Mouse (Mus musculus): Measurements from ENCODE around the gene Hmgcll1. TPM values are rescaled to one million over a fixed set of nuclear protein-coding genes. Genes with fewer than 3 reads are reported as not detected.

Hmgcll1 gene
- polyA plus RNA-seq, 1 experiment from 2014 or later, result 30.4 TPM

GRCm38 (mm10) chr9:76168355-76168754 is 153.7 kb downstream of the Hmgcll1 start:
- H3K27ac ChIP-seq (replicated peaks; ENCODE audit: low read depth, low read length), result no peak overlapping the region
- no peaks in the 10 kb centered on the region for H3K4me1 ChIP-seq (ENCODE audit: control insufficient read depth, insufficient read depth, low read length)
- H3K4me3 ChIP-seq (replicated peaks; ENCODE audit: low read depth, low read length), result no peak overlapping the region
- H3K27me3 ChIP-seq (ENCODE audit: control insufficient read depth, insufficient read depth, low read length), result no peaks in the 10 kb centered on the region
- H3K9me3 ChIP-seq (ENCODE audit: control insufficient read depth, low read length), result no peaks in the 10 kb centered on the region
- no peaks in the 10 kb centered on the region for H3K36me3 ChIP-seq (ENCODE audit: control insufficient read depth, insufficient read depth, low read length)
- peak; percentile 5 for DNase-seq
- no peak overlapping the region for H3K4me2 ChIP-seq (ENCODE audit: low read length)
- H3K9ac ChIP-seq (replicated peaks; ENCODE audit: low read length), result no peak overlapping the region
- no peak for ATAC-seq (ENCODE audit: low FRiP score, low TSS enrichment)
- 67% methylated on average over 3 of the region's 3 CpGs for WGBS

DNA sequence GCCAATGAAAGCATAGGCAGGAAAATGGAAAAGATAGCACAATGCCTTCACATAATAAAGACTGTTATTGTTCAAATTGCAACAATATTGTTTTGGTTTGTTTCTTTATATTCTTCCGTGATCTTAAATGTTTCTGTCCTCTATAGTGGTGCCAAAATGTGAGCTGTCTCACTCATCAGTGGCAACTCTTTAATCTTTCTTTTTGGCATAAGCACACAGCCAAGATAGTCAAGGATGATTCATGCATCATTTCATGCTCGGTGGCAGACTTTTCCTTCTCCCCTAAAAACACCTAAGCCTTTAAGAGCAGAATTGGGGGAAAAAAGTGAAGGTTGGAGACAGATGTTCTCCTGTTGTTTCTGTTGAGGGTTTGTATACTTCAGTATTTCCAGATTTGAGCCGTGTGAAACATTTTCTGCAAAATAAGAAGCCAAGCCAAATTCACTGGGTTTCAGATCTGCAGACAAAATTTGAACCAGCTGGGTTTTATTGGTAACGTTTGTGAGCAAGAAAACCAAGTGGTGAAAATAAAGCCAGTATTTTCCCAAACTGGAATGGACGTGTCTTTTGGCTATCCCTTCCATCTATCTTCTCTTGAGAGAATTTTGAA is 158.1 kb downstream of the Hmgcll1 start:
- no peaks in the 10 kb centered on the region for H3K4me1 ChIP-seq (ENCODE audit: control insufficient read depth, insufficient read depth, low read length)
- no peaks in the 10 kb centered on the region for H3K27me3 ChIP-seq (ENCODE audit: control insufficient read depth, insufficient read depth, low read length)
- H3K9me3 ChIP-seq (ENCODE audit: control insufficient read depth, low read length), result no peaks in the 10 kb centered on the region
- H3K36me3 ChIP-seq (ENCODE audit: control insufficient read depth, insufficient read depth, low read length), result no peaks in the 10 kb centered on the region
- ATAC-seq (ENCODE audit: low FRiP score, low TSS enrichment) (no peak), DNase-seq (no peak)
- H3K4me3 ChIP-seq (replicated peaks; ENCODE audit: low read depth, low read length), result no peak overlapping the region
- WGBS, result 88% methylated on average over 5 of the region's 5 CpGs
- H3K4me2 ChIP-seq (ENCODE audit: low read length), result no peak overlapping the region
- H3K27ac ChIP-seq (replicated peaks; ENCODE audit: low read depth, low read length), result no peak overlapping the region
- H3K9ac ChIP-seq (replicated peaks; ENCODE audit: low read length), result no peak overlapping the region

DNA sequence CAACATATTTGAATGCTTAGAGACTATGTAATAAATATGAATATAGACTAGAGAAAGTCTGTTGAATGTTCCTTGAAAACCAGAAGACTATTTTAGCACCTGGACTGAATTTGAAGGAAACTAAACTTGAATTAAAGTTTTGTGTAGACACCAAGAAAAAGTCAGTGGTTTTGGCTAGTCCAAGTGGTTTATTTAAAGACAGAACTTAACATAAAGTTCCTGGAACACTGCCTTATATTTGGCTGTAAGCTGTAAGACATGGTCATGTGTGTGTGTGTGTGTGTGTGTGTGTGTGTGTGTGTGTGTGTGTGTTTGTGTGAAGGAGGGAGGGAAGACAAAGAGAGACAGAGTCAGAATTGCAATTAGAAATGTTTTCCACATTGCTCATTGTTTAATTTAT is 164.6 kb downstream of the Hmgcll1 start:
- Histone ChIP-seq H3K9me3 (ENCODE audit: control insufficient read depth, low read length) (no peaks in the 10 kb centered on the region), H3K27me3 (ENCODE audit: control insufficient read depth, insufficient read depth, low read length) (no peaks in the 10 kb centered on the region), H3K27ac (replicated peaks; ENCODE audit: low read depth, low read length) (no peak overlapping the region), H3K9ac (replicated peaks; ENCODE audit: low read length) (no peak overlapping the region), H3K4me2 (ENCODE audit: low read length) (no peak overlapping the region), H3K4me1 (ENCODE audit: control insufficient read depth, insufficient read depth, low read length) (no peaks in the 10 kb centered on the region), H3K4me3 (replicated peaks; ENCODE audit: low read depth, low read length) (no peak overlapping the region), H3K36me3 (ENCODE audit: control insufficient read depth, insufficient read depth, low read length) (no peaks in the 10 kb centered on the region)
- ATAC-seq (ENCODE audit: low FRiP score, low TSS enrichment) (no peak), DNase-seq (no peak)

Other genes starting within 250 kb of the Hmgcll1 start
- gene Bmp5, start 239.5 kb upstream of the Hmgcll1 start, polyA plus RNA-seq (2014; fragmentation: Nextera tagmentation; extraction: Ambion mirVana), result 0.50 and 3.7 TPM in 2 replicates
- gene Gfral, start 198.8 kb downstream of the Hmgcll1 start, polyA plus RNA-seq (2014; fragmentation: Nextera tagmentation; extraction: Ambion mirVana), result not detected in 2 replicates